Mouse (Mus musculus) urinary bladder, postnatal 0 days (tissue): Measurements from ENCODE around the gene Clcn3. TPM values are rescaled to one million over a fixed set of nuclear protein-coding genes. Genes with fewer than 3 reads are reported as not detected.

Source experiments
- polyA plus RNA-seq: library from polyadenylated mRNA; unstranded; fragments of >200 nt; fragmentation: Nextera tagmentation; extraction: Ambion mirVana; gene quantifications from 2 replicates; pipeline ENCODE4 v1.2.1, GENCODE M21; 2015

Clcn3 gene
- 12.9 and 13.2 TPM in 2 replicates for polyA plus RNA-seq

DNA sequence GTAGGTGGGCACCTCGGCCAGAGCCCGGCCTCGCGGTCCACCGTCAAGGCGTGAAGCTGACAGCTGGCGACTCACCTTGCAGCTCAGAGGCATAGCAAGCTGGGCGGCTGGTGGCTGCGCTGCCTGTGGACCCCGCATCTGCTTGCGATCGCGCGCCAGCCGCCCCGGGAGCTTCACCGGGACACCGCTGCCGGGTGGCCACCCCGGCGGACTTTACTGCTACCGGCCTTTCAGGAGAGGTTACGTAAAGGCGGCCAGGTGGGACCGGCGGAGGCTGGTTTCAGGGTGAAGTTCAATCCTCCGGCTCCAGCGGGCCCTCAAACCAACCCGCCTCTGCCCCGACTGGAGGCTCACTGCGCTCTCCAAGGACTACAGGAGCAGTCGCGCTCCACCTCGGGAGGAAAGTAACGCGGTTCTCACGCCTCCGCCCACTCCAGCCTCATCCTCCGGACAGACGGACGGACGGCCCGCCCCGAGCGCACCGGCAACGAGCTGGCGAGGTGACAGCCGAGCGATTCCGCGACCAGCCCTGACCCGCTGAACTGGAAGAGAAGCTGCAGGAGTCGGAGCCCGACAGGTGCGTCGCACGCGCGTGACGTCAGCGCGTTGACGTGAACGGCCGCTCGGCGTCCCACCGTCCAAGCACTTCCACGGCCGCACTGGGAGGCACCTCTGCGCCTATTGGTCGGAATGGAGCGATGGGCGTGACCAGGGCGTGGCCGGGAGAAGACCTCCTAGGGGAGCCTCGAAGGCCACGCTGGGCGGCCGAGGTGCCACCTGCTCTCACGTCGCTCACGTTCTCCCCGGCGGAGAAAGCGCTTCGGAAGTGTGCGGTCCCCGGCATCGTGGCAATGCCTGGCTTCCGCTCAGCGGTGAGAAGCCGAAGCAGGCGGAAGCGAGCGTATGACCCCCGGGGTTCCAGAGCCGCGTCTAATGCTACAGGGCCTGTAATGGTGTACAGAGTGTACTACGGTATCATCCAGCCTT is at the start of gene Clcn3:
Clcn3 (minus strand) TSS at position 600 of the 987 bp plus-strand sequence.

GRCm38 (mm10) chr8:60992910-60993638 is 10.0 kb upstream of the Clcn3 start, which contains the start of gene Nek1:
Nek1 (plus strand) TSS chr8:60993195.

GRCm38 (mm10) chr8:60889843-60890519 is 93.1 kb downstream of the Clcn3 start, which contains the start of gene Hpf1:
Hpf1 (plus strand) TSS chr8:60890418.

Other genes with a start within 250 kb of the Clcn3 start
- gene Hpf1, start 92.9 kb downstream of the Clcn3 start, polyA plus RNA-seq = 39.0 and 48.5 TPM in 2 replicates
- gene Nek1, start 9.9 kb upstream of the Clcn3 start, polyA plus RNA-seq = 7.0 and 8.9 TPM in 2 replicates
- gene Sh3rf1, start 240.6 kb upstream of the Clcn3 start, polyA plus RNA-seq = 6.2 and 6.8 TPM in 2 replicates